Mouse (Mus musculus): ENCODE measurements around the gene Prdm16. TPM values are rescaled to one million over a fixed set of nuclear protein-coding genes. Genes with fewer than 3 reads are reported as not detected.

The Prdm16 gene
- polyA plus RNA-seq, 1 experiment from 2014 or later: 87.1 TPM

GRCm38 (mm10) chr4:154671232-154671912 lies 34.7 kb upstream of the Prdm16 start:
- no peak overlapping the region for H3K4me3 ChIP-seq (ENCODE audit: low read depth, low read length)
- H3K9ac ChIP-seq (ENCODE audit: low read length): no peak overlapping the region
- no peaks in the 10 kb centered on the region for H3K36me3 ChIP-seq (ENCODE audit: control insufficient read depth, insufficient read depth, low read length)
- no peaks in the 10 kb centered on the region for H3K27me3 ChIP-seq (ENCODE audit: control insufficient read depth, insufficient read depth, low read length)
- no peak overlapping the region for H3K4me2 ChIP-seq (ENCODE audit: low read depth, severe bottlenecking)
- peak; percentile 38; the same call in 1 of the 2 replicates for ATAC-seq (ENCODE audit: insufficient number of reproducible peaks, low FRiP score, low TSS enrichment, low read depth)
- peak overlapping the region; percentile 89 for H3K27ac ChIP-seq (replicated peaks; ENCODE audit: low read depth, low read length)
- DNase-seq (ENCODE audit: low spot score): peak; percentile 68
- peaks cover 54% of the 10 kb centered on the region for H3K4me1 ChIP-seq (ENCODE audit: control insufficient read depth, insufficient read depth, low read length)
- 14% methylated on average over 8 of the region's 8 CpGs for WGBS
- no peaks in the 10 kb centered on the region for H3K9me3 ChIP-seq (ENCODE audit: control insufficient read depth, low read length)

GRCm38 (mm10) chr4:154667767-154668166 lies 31.1 kb upstream of the Prdm16 start, which contains the start of gene Actrt2:
Gene Actrt2, minus strand, starts transcription at chr4:154667867.
- Histone ChIP-seq H3K4me2 (ENCODE audit: low read depth, severe bottlenecking) (no peak within 1 kb of the TSS), H3K4me3 (ENCODE audit: low read depth, low read length) (no peak within 1 kb of the TSS), H3K27ac (replicated peaks; ENCODE audit: low read depth, low read length) (no peak within 1 kb of the TSS), H3K36me3 (ENCODE audit: control insufficient read depth, insufficient read depth, low read length) (no peaks in the 10 kb centered on the region), H3K9ac (ENCODE audit: low read length) (no peak within 1 kb of the TSS), H3K9me3 (ENCODE audit: control insufficient read depth, low read length) (no peaks in the 10 kb centered on the region), H3K4me1 (ENCODE audit: control insufficient read depth, insufficient read depth, low read length) (peaks cover 53% of the 10 kb centered on the region), H3K27me3 (ENCODE audit: control insufficient read depth, insufficient read depth, low read length) (0 out of 2 replicates have a peak, but pooled peaks cover 2% of the 10 kb centered on the region)
- 93% methylated on average over 2 of the region's 2 CpGs for WGBS
- ATAC-seq (ENCODE audit: insufficient number of reproducible peaks, low FRiP score, low TSS enrichment, low read depth): no peak
- no peak for DNase-seq (ENCODE audit: low spot score)

GRCm38 (mm10) chr4:154662681-154663215 lies 26.1 kb upstream of the Prdm16 start:
- no peak overlapping the region for H3K4me3 ChIP-seq (ENCODE audit: low read depth, low read length)
- H3K9ac ChIP-seq (ENCODE audit: low read length): peak overlapping the region; percentile 22; the same call in 1 of the 2 replicates
- no peaks in the 10 kb centered on the region for H3K36me3 ChIP-seq (ENCODE audit: control insufficient read depth, insufficient read depth, low read length)
- ATAC-seq (ENCODE audit: insufficient number of reproducible peaks, low FRiP score, low TSS enrichment, low read depth) (no peak), DNase-seq (ENCODE audit: low spot score) (no peak)
- H3K4me1 ChIP-seq (ENCODE audit: control insufficient read depth, insufficient read depth, low read length): peaks cover 52% of the 10 kb centered on the region
- H3K27ac ChIP-seq (replicated peaks; ENCODE audit: low read depth, low read length): no peak overlapping the region
- H3K4me2 ChIP-seq (ENCODE audit: low read depth, severe bottlenecking): no peak overlapping the region
- 0 out of 2 replicates have a peak, but pooled peaks cover 2% of the 10 kb centered on the region for H3K27me3 ChIP-seq (ENCODE audit: control insufficient read depth, insufficient read depth, low read length)
- no peaks in the 10 kb centered on the region for H3K9me3 ChIP-seq (ENCODE audit: control insufficient read depth, low read length)
- WGBS: 56% methylated on average over 12 of the region's 12 CpGs

- Histone ChIP-seq H3K9me3 (ENCODE audit: control insufficient read depth, low read length) (no peaks in the 10 kb centered on the region), H3K27me3 (ENCODE audit: control insufficient read depth, insufficient read depth, low read length) (0 out of 2 replicates have a peak, but pooled peaks cover 2% of the 10 kb centered on the region), H3K4me1 (ENCODE audit: control insufficient read depth, insufficient read depth, low read length) (peaks cover 58% of the 10 kb centered on the region), H3K27ac (replicated peaks; ENCODE audit: low read depth, low read length) (no peak overlapping the region), H3K36me3 (ENCODE audit: control insufficient read depth, insufficient read depth, low read length) (no peaks in the 10 kb centered on the region), H3K4me2 (ENCODE audit: low read depth, severe bottlenecking) (no peak overlapping the region), H3K9ac (ENCODE audit: low read length) (no peak overlapping the region), H3K4me3 (ENCODE audit: low read depth, low read length) (no peak overlapping the region)
- WGBS: 31% methylated on average over 6 of the region's 6 CpGs
- no peak for DNase-seq (ENCODE audit: low spot score)
- no peak for ATAC-seq (ENCODE audit: insufficient number of reproducible peaks, low FRiP score, low TSS enrichment, low read depth)
These were observed 24.6 kb upstream of the Prdm16 start for GRCm38 (mm10) chr4:154661256-154661655.

GRCm38 (mm10) chr4:154660025-154660424 lies 23.4 kb upstream of the Prdm16 start:
- DNase-seq (ENCODE audit: low spot score): no peak
- 0 out of 2 replicates have a peak, but pooled peaks cover 2% of the 10 kb centered on the region for H3K27me3 ChIP-seq (ENCODE audit: control insufficient read depth, insufficient read depth, low read length)
- no peak for ATAC-seq (ENCODE audit: insufficient number of reproducible peaks, low FRiP score, low TSS enrichment, low read depth)
- no peak overlapping the region for H3K9ac ChIP-seq (ENCODE audit: low read length)
- H3K9me3 ChIP-seq (ENCODE audit: control insufficient read depth, low read length): no peaks in the 10 kb centered on the region
- H3K4me3 ChIP-seq (ENCODE audit: low read depth, low read length): no peak overlapping the region
- H3K27ac ChIP-seq (replicated peaks; ENCODE audit: low read depth, low read length): no peak overlapping the region
- no peaks in the 10 kb centered on the region for H3K36me3 ChIP-seq (ENCODE audit: control insufficient read depth, insufficient read depth, low read length)
- H3K4me1 ChIP-seq (ENCODE audit: control insufficient read depth, insufficient read depth, low read length): peaks cover 53% of the 10 kb centered on the region
- H3K4me2 ChIP-seq (ENCODE audit: low read depth, severe bottlenecking): no peak overlapping the region

- no peak for DNase-seq (ENCODE audit: low spot score)
- H3K4me1 ChIP-seq (ENCODE audit: control insufficient read depth, insufficient read depth, low read length): peaks cover 30% of the 10 kb centered on the region
- H3K36me3 ChIP-seq (ENCODE audit: control insufficient read depth, insufficient read depth, low read length): no peaks in the 10 kb centered on the region
- no peak overlapping the region for H3K9ac ChIP-seq (ENCODE audit: low read length)
- no peak overlapping the region for H3K27ac ChIP-seq (replicated peaks; ENCODE audit: low read depth, low read length)
- WGBS: 82% methylated on average over 15 of the region's 15 CpGs
- no peak overlapping the region for H3K4me2 ChIP-seq (ENCODE audit: low read depth, severe bottlenecking)
- ATAC-seq (ENCODE audit: insufficient number of reproducible peaks, low FRiP score, low TSS enrichment, low read depth): no peak
- no peaks in the 10 kb centered on the region for H3K27me3 ChIP-seq (ENCODE audit: control insufficient read depth, insufficient read depth, low read length)
- H3K4me3 ChIP-seq (ENCODE audit: low read depth, low read length): no peak overlapping the region
- H3K9me3 ChIP-seq (ENCODE audit: control insufficient read depth, low read length): no peaks in the 10 kb centered on the region
These were observed 18.6 kb upstream of the Prdm16 start for GRCm38 (mm10) chr4:154655134-154655910.

- peak; percentile 46 for DNase-seq (ENCODE audit: low spot score)
- Histone ChIP-seq H3K4me1 (ENCODE audit: control insufficient read depth, insufficient read depth, low read length) (peaks cover 18% of the 10 kb centered on the region), H3K9ac (ENCODE audit: low read length) (no peak overlapping the region; the same call in 1 of the 2 replicates), H3K9me3 (ENCODE audit: control insufficient read depth, low read length) (no peaks in the 10 kb centered on the region), H3K27ac (replicated peaks; ENCODE audit: low read depth, low read length) (no peak overlapping the region), H3K4me3 (ENCODE audit: low read depth, low read length) (no peak overlapping the region), H3K27me3 (ENCODE audit: control insufficient read depth, insufficient read depth, low read length) (no peaks in the 10 kb centered on the region), H3K36me3 (ENCODE audit: control insufficient read depth, insufficient read depth, low read length) (no peaks in the 10 kb centered on the region), H3K4me2 (ENCODE audit: low read depth, severe bottlenecking) (no peak overlapping the region)
- ATAC-seq (ENCODE audit: insufficient number of reproducible peaks, low FRiP score, low TSS enrichment, low read depth): 0 out of 2 replicates have a peak, but pooled peaks have one; percentile 58
- 9% methylated on average over 5 of the region's 5 CpGs for WGBS
These were observed 15.8 kb upstream of the Prdm16 start for GRCm38 (mm10) chr4:154652494-154652893.

- Histone ChIP-seq H3K27ac (replicated peaks; ENCODE audit: low read depth, low read length) (peak overlapping the region; percentile 36; the same call in 1 of the 2 replicates), H3K36me3 (ENCODE audit: control insufficient read depth, insufficient read depth, low read length) (no peaks in the 10 kb centered on the region), H3K9ac (ENCODE audit: low read length) (no peak overlapping the region), H3K27me3 (ENCODE audit: control insufficient read depth, insufficient read depth, low read length) (no peaks in the 10 kb centered on the region), H3K4me3 (ENCODE audit: low read depth, low read length) (no peak overlapping the region), H3K9me3 (ENCODE audit: control insufficient read depth, low read length) (peaks cover 5% of the 10 kb centered on the region; the same call in 1 of the 2 replicates), H3K4me1 (ENCODE audit: control insufficient read depth, insufficient read depth, low read length) (peaks cover 14% of the 10 kb centered on the region), H3K4me2 (ENCODE audit: low read depth, severe bottlenecking) (no peak overlapping the region)
- no peak for DNase-seq (ENCODE audit: low spot score)
- WGBS: 63% methylated on average over 19 of the region's 19 CpGs
- ATAC-seq (ENCODE audit: insufficient number of reproducible peaks, low FRiP score, low TSS enrichment, low read depth): no peak
These were observed 12.5 kb upstream of the Prdm16 start for GRCm38 (mm10) chr4:154649083-154649747.

All from limb, embryonic 11.5 days (tissue).